Mouse (Mus musculus) gastrocnemius, adult 2 months (tissue): ENCODE results near the gene B230217C12Rik. TPM values are rescaled to one million over a fixed set of nuclear protein-coding genes. Genes with fewer than 3 reads are reported as not detected.

Source experiments
- DNase-seq: peaks from one replicate; pipeline ENCODE4 v3.0.0; 2022
- H3K27ac ChIP-seq: fragments of 200-600 bp; 2 replicates; pipeline ENCODE4 v1.8.1; 2022; ENCODE audit warnings: mild to moderate bottlenecking
- H3K4me3 ChIP-seq: fragments of 200-600 bp; 2 replicates; pipeline ENCODE4 v1.8.1; 2022; ENCODE audit warnings: mild to moderate bottlenecking, moderate library complexity
- CTCF ChIP-seq: fragments of 200-600 bp; IDR thresholded peaks from 2 replicates; pipeline ENCODE4 v1.8.1; 2022; ENCODE audit warnings: antibody characterized with exemption, mild to moderate bottlenecking, moderate library complexity
- intact Hi-C: fragments of 180-260 bp; cut with DNase I; formaldehyde crosslinking; loops from one replicate; pipeline ENCODE4 v1.15.1; 2025
- total RNA-seq, 2 experiments: library from RNA; stranded (reverse); gene quantifications; 2 replicates each; pipeline ENCODE4 v1.2.3; 2021

The B230217C12Rik gene
- total RNA-seq, 2 experiments from 2014 or later: 0.23 to 0.50 TPM

DNA sequence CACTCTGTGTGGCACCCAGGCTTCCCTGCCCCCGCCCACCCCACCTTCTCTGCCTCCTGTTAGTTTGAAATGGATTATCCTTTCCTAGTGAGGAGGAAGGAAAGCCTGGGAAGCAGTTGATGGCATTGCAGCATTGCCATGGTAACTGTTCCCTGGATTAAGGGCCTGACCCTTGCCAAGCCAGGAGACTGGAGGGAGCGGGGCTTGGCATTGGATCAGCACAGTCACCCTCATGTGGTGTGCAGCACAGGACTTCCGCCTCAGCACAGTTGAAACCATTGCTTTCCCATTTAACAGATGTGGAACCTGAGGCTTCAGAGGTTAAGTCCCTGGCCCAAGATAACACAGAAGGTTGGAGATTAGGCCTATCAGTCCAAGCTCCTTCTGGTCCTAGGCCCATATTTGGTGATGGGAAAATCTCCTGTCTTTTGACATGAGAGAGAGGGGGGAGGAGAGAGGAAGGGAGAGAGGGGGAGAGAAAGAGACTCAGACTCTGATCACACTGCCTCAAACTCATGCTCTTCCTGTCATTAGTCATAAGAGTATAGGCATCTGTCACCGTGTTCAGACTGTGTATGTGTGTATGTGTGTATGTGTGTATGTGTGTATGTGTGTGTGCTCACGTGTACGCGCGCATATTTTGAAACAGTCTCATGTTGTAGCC is 19.0 kb upstream of the B230217C12Rik start:
- DNase-seq: peak; percentile 27
- TF ChIP-seq CTCF: no peak
- intact Hi-C loops: no loop called here
- Histone ChIP-seq H3K4me3 (no peak overlapping the region), H3K27ac (peak overlapping the region; percentile 80)

DNA sequence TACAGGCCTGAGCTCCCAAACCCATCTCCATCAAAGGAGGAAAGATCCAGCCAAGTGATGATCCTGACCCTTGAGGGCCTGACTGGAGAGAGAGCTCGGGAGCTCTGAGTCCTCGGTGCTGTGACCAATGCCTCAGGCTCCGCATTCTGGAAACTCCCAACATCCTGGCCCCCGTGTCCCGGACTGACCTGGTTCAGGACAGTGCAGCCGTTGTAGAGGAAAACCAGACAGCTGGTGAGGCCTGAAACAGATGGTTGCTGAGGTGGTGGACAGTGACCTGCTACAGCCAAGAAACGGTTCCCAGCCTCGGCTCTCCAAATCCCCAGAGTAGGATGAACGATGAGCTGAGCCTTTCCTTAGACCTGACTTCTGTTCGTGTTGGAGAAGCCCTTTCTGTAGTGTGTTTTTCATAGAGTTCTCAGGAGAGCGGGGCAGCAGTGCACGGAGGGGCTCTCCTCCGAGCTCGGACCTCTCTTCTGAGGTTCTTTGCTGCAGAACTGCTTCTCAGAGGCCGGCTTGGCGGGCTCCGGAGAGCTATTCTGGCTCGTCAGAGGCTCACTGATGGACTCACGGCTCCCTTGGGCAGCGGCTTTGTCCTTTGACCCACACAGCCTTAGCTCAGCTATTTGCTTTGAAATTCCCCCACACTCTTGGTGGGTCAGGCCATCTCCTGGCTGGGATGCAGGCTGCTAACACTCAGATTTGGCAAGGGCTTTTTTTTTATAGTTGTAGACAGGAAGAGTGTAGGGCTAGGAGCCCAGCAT is 17.6 kb upstream of the B230217C12Rik start:
- no peak for TF ChIP-seq CTCF
- intact Hi-C loops: no loop called here
- Histone ChIP-seq H3K27ac (peak overlapping the region; percentile 78), H3K4me3 (peak overlapping the region; percentile 48)
- peak; percentile 73 for DNase-seq

DNA sequence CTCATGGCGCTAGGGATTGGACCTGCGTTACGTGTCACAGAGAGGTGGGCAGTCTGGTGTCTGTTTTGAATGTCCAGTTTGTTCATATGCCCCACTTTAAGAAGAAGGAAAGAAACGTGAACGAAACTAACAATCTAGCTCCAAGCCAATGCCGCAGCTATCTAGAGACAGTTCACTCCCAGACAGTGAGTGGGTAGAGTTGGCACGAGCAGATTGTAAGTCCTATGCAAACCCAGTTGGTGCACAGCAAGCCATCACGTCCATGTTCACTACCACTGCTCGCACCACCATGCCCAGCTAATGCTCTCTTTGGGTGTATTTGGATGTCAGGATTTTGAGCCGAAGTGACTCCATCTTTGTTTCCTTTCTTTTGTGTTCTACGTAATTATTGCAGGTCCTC is 16.4 kb upstream of the B230217C12Rik start:
- no peak for DNase-seq
- no peak for TF ChIP-seq CTCF
- Histone ChIP-seq H3K4me3 (no peak overlapping the region), H3K27ac (peak overlapping the region; percentile 32; the same call in 1 of the 2 replicates)
- intact Hi-C loops: no loop called here

DNA sequence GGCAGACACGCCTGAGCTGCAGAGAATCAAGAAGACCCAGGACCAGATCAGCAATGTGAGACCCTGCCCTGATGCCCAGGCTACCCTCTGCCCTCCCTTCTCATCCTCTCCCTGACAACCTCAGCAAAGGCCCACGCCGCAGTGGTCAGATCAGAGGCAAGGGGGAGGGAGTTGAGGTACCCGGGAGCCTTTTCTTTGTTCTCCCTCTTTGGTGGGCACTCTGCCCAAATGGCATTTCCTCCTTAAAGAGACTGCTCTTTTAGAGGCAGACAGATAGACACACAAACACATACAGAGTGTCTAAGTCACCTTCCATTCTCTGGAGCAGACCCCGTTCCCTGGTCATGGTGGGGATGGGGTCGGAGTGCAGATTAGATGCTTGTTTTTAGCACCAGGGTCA is 15.7 kb upstream of the B230217C12Rik start:
- peak overlapping the region; percentile 32 for H3K27ac ChIP-seq
- no peak overlapping the region for H3K4me3 ChIP-seq
- intact Hi-C loops: no loop called here
- DNase-seq: no peak
- TF ChIP-seq CTCF: no peak

DNA sequence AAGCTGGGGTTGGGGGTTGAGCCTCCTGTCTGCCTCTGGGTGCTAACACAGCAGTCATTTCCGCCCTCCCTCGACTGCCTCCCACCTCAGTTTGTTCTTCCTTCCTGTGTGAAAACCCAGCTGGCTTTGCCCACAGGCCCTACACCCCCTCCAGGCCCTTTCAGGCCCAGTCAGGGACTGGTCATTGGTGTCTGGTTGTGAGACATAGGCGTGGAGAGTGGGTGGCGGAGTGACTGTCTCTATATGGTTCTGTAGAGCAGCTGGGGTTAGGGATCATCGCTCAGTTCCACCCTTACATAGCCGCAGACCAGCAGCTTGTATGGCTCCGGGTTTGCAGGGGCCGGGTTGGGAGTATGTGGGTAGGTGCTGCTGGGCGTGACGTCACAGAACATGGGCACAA is 15.3 kb upstream of the B230217C12Rik start:
- H3K27ac ChIP-seq: peak overlapping the region; percentile 32
- no peak for DNase-seq
- intact Hi-C loops: no loop called here
- no peak overlapping the region for H3K4me3 ChIP-seq
- no peak for TF ChIP-seq CTCF

DNA sequence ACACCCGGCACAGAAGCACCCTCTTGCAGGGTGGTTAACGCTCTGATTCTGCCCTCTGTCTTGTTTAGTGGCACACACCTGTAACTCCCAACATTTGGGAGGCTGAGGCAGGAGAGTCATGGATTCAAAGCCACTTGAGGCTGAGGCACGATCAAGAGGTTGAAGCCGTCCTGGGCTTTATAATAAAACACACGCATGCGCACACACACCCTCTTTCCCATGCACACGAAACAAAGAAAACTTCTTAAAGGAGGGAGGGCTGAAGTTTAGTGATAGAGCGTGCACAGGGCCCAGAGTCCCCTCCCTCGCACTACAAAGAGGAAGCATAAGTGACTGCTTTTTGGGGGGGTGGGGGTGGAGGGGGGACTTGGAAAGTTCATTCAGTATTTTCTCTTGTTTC is 14.6 kb upstream of the B230217C12Rik start:
- intact Hi-C loops: no loop called here

DNA sequence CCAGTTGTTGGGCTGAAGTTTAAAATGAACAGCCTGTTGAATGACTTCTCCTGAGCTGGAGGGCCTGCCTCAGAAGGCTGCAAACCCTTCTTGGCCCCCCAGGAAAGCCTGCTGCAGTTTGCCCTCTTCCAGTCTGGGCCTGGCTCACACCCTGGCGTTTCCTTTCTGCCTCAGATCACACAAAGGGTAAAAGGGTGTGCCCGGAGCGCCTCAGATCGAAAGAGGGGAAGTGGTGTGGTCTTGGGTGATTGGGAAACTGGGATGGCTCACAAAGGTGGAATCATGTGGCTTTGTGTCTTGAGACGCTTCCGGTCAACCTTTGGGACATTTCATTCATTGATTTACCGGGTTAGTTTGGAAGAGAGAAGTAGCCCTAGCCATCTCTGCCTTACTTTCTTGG is 14.2 kb upstream of the B230217C12Rik start:
- DNase-seq: no peak
- Histone ChIP-seq H3K27ac (no peak overlapping the region), H3K4me3 (no peak overlapping the region)
- no peak for TF ChIP-seq CTCF
- intact Hi-C loops: no loop called here

More for the DNA sequence above, 14.6 kb upstream of the B230217C12Rik start:
- H3K4me3 ChIP-seq: no peak overlapping the region
- no peak overlapping the region for H3K27ac ChIP-seq
- no peak for DNase-seq
- no peak for TF ChIP-seq CTCF

DNA sequence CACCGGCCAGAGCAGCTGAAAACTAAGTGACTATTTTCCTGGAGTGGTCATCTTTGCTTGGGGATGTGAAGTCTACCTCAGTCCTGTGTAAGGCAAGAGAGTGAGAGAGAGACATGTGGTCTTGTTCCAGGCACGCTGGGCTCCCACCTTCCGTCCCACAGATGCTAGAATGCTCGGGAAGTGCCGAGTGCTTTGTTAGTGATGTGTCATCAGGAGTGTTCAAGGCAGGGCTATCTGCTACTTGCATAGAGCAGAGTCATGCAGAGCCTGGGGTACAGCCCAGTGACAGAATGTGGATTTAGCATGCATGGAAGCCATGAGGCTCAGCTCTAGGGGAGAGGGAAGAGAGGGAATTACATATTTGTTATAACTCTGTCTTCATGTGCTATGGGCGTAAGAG is 12.9 kb upstream of the B230217C12Rik start:
- intact Hi-C loops: no loop called here
- no peak for TF ChIP-seq CTCF
- H3K27ac ChIP-seq: no peak overlapping the region

DNA sequence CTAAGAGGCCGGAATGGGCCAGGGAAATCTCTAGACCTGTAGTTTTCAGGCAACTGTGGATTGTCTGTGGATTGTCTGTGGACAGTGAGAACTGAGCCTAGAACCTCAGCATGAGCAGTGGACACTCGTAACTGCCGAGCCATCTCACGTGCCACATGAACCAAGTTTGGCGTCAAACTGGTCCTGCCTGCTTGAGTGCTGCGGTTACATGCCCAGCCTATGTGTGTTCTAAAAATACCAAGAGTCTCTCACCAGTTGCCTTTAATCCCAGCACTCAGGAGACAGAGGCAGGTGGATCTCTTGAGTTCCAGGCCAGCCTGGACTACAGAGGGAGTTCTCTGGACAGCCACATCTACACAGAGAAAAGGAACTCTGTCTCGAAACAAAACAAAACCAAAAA is 11.2 kb upstream of the B230217C12Rik start:
- no peak for DNase-seq
- Histone ChIP-seq H3K27ac (peak overlapping the region; percentile 52; the same call in 1 of the 2 replicates), H3K4me3 (no peak overlapping the region)
- no peak for TF ChIP-seq CTCF
- intact Hi-C loops: no loop called here

More for the DNA sequence above, 12.9 kb upstream of the B230217C12Rik start:
- DNase-seq: no peak
- H3K4me3 ChIP-seq: no peak overlapping the region

DNA sequence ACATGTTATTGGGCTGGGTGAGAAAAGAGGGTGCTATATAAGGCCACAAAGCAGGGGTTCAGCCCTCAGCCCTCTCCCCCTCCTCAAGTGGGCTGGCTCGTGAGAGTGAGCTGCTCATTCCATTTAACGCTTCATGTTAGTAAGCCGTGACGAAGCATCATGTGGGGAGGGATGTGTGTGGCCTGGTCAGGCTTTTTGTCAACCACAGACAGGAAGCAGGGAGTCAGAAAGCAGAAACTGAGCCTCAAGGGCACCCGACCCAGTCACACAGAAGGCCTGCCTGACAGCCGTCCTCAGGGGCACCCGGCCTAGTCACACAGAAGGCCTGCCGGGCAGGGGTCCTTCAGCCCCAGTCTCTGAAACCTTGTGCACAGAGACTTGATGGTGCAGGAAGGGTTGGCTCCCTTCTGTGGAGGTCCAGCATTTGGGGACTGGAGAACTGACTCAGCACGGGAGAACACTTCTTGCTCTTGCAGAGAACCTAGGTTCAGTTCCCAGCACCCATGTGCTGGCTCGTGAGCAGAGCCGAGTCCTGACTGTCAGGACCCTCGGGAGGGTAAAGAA is 10.6 kb upstream of the B230217C12Rik start:
- Histone ChIP-seq H3K4me3 (no peak overlapping the region), H3K27ac (peak overlapping the region; percentile 52)
- DNase-seq: no peak
- TF ChIP-seq CTCF: no peak
- intact Hi-C loops: no loop called here

DNA sequence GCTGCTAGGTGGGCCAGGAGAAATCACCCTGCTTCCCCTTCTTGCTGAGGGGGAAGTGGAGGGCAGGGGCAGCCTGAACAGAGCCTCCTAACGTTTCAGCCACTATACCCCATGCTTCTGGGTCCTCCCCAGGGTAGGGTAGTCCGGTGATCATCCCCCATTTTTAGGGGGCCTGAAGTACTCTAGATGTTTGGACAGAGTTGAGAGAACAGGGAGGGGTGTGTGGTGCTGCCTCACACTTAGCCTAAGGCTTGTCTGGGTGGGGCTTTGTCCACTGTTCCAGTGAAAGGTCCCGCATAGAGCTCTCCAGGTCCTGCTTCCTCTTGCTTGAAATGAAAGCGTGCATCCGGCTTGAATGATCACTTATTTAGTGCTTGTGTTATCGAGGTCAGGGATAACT is 10.1 kb upstream of the B230217C12Rik start:
- Histone ChIP-seq H3K27ac (peak overlapping the region; percentile 63), H3K4me3 (no peak overlapping the region; the same call in 1 of the 2 replicates)
- DNase-seq: no peak
- intact Hi-C loops: no loop called here
- no peak for TF ChIP-seq CTCF

DNA sequence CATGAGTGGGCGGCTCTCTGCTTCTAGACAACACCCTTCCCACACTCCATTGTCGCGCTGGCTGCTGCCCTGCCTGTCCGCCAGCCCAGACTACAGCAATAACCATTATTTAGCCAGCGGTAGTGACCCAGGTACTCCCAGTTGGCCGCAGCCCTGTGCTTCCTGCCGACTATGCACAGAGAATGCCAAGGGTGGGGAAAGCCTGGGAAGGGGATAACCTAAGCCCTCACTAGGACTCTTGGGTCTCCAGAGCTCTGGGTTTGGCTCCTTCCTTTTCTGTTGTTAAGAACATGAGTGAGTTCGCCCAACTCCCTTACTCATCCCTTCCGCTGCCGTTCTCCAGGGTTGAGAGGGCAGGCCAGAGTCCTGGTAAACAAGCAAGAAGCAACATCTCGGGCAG is 8.6 kb upstream of the B230217C12Rik start:
- DNase-seq: peak; percentile 56
- peak overlapping the region; percentile 45 for H3K4me3 ChIP-seq
- TF ChIP-seq CTCF: no peak
- intact Hi-C loops: no loop called here
- H3K27ac ChIP-seq: peak overlapping the region; percentile 82

DNA sequence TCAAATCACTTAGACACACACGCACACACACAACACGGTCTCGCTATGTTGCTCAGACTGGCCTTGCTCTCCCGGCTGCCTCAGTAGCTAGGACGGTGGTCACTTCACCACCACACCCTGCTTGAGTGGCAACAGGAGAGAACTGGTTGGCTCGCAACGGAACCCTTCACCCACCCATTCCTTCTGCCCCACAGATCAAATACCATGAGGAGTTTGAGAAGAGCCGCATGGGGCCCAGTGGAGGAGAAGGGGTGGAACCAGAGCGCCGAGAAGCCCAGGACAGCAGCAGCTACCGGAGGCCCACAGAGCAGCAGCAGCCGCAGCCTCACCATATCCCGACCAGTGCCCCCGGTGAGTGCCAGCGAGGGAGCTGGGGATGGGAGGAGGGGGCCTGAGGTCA is 7.2 kb upstream of the B230217C12Rik start:
- intact Hi-C loops: no loop called here
- DNase-seq: no peak
- H3K27ac ChIP-seq: no peak overlapping the region
- H3K4me3 ChIP-seq: no peak overlapping the region
- no peak for TF ChIP-seq CTCF
